Mouse (Mus musculus): ENCODE results near the gene 9430015G10Rik. TPM values are rescaled to one million over a fixed set of nuclear protein-coding genes. Genes with fewer than 3 reads are reported as not detected.

9430015G10Rik gene
- total RNA-seq (2021) = 1 to 10 TPM; 3.3 to 3.6 TPM

DNA sequence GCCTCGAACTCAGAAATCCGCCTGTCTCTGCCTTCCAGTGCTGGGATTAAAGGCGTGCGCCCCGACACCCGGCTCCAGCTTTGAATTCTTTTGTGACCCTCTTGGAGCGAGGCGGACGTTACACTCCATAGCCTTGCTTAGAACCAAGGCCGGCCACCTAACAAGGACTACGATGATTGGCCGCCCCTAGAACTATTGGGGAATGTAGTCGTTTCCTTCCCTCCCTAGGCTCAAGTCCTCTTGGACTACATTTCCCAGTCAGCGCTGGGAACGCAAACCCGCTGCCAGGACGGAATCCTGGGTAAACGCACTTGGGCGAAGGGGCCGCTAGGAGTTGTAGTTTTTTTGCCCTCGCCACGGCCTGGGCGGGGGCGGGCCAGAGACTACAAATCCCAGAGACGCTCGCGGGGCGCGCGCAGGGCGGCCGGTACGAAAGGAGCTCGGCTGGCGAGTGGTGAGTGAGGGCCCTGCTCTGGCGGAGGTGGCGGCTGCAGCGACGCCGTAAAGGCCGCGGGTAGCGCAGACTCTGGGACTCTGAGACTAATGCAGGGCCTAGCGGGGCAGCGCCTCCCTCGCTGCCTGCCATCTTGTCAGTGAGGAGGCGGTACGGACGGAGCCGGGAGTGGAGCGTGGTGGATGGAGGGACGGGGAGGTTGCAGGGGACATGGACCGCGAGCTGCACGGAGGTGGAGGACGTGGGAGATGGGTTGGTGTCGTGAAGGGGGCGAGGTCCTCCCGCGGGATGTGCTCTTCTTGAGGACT, at the start of gene 9430015G10Rik:
Gene 9430015G10Rik (plus strand): TSS at position 413 of the 762 bp plus-strand sequence.
- intact Hi-C loops (cut with DNase I) = loop anchor here (2.0 to 5.0 kb wide), 3 partner anchors 77 to 123 kb away; partner anchors contain the start of genes Agrn and Plekhn1
- peak; percentile 95 for DNase-seq (ENCODE audit: low spot score)

DNA sequence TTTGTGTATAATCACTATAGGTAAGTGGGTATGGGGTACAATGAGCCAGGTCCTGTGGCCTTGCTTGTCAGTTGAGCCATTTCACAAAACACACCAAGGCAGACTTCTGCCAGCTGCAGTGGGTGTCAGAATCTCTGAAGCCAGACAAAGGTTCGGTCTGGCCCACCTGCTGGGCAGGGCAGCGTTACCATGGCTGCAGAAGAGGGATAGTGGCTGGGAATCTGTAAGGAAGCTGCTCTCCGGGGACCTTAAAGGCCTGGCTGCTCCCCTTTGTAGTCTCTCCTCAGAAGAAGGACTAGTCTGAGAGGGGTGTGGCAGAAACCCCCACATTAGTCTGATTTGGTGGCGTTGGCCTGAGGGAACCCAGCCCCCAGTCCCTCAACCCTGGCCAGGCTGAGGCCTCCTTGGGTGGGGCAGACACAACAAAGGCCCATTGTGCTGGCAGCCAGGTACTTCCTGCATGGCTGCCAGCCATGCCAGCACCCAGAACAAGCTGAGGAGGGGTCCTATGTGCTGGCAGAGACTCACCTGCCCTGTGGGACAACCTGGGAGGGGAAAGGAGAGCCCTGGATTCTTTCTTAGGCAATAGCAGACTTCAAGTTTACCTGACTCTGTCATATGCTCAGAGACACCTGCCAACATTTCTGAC, 45.8 kb upstream of the 9430015G10Rik start:
- DNase-seq (ENCODE audit: low spot score) = no peak
- intact Hi-C loops (cut with DNase I) = no loop called here

DNA sequence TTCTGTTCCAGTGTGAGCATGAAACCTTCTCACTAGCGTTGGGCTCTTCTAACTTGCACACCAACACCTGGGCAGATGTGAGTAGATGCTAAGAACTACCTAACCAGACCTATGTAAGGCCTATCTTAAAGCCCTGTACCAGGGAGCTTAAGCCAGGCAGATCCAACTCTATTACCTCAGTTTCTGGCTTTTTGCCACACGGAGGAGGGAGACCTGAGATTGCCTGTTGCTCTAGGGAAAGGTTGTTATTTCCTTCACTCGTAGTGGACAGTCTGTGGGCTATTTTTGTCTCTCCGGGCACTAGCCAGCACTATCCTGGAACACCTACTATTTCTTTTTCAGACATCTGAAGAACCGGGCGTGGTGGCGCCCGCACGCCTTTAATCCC, 45.3 kb upstream of the 9430015G10Rik start:
- no peak for DNase-seq (ENCODE audit: low spot score)
- intact Hi-C loops (cut with DNase I) = no loop called here

DNA sequence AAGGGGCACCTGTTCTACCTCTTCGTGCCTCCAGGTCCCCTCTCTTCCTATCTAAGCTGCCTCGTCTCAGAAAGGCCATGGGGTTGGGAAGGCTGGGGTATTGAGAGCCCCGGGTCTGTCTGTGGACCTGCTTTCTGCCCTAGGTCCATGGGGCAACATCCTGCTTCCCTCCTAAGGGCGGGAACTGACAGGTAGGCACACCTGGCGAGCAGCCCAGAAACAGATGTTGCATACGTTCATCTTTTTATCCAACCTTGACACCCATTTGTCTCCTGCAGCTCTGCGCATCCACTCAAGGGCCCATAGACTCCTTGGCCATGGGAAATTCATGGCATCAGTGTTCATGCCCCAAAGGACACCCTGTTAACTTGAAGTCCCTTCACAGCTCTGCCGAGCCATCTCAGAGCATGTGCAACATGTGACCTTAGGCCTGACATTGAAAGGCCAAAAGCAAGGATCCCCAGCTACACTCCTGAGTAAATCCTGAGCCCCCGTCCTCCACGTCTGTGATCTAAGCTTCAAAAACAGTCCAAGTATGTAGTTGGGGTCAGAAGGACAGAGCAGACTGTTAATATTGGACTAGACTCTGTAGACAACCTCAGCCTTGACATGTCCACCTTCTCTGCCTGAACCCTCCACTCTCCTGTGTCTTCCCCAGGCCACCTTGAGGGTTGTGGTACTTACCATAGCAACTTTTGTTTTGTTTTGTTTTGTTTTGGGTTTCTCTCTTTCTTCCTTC, 44.5 kb upstream of the 9430015G10Rik start:
- intact Hi-C loops (cut with DNase I) = no loop called here
- no peak for DNase-seq (ENCODE audit: low spot score)

DNA sequence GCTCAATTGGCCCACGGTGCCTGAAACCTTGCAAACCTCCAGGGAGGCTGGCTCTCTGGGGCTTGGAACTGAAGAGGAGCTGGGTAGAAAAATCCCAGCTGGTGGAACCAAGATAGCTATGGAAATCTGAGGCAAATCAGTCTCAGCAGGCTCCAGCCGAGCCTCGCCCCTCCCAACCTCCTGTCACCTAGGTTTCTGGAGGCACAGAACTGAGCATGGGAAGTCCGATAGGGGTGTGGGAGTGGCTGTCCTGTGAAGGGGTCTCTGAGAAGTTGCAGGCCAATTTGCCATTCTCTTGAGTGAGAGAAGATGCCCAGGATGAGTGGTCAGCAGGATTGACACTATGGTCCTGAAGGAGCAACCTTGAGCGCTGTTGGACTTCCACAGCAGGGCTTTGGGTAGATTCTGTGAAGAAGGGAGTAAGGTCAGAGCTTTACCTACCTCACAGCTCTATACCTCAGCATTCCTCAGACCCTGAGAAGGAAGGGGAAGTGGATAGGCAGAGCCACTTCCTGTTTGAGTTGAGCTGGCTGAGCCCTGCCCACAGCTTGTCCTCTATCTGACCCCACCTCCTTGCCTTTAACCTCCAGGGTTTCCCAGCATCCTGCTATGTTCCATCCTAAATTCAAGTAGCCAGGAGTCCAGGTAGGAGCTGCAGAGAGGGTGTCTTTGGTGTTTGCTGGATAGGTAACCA, 42.4 kb upstream of the 9430015G10Rik start:
- intact Hi-C loops (cut with DNase I) = no loop called here
- DNase-seq (ENCODE audit: low spot score) = no peak

DNA sequence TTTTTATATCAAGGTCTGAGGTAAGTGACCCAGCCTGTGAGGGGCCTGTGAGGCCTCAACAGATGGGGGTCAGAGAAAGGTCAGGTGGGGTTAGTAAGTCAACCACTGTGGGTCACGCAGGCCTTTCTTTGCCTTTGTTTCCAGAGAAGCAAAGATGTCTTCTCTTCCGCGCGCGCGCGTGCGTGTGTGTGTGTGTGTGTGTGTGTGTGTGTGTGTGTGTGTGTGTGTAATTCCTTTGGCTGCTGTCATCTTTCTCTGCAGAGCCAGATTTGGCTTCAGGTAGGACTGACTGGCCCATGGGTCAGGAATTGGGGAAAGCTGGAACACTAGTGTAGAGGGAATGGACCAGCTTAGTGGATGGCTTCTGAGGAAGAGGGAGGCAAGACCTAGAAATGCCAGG, 40.1 kb upstream of the 9430015G10Rik start:
- no peak for DNase-seq (ENCODE audit: low spot score)
- intact Hi-C loops (cut with DNase I) = no loop called here

DNA sequence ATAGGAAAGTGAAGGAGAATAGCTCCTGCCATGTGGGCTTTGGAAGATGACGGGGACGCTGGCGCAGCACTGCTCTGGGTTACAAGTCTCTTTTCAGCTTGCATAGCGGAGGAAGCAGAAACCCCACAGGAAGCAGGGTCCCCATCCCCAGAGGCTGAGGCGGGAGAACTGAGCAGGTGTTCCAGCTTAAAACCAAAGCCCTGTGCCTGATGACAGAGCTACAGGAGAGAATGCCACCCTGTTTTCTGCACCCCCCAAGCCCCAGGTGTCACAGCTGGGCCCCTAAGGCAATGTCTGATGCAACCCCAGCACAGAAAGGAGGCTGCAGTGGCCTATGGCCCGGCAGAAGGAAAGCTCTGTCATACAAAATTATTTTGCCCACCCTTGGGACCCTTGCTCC, 39.5 kb upstream of the 9430015G10Rik start:
- DNase-seq (ENCODE audit: low spot score) = no peak
- intact Hi-C loops (cut with DNase I) = no loop called here

DNA sequence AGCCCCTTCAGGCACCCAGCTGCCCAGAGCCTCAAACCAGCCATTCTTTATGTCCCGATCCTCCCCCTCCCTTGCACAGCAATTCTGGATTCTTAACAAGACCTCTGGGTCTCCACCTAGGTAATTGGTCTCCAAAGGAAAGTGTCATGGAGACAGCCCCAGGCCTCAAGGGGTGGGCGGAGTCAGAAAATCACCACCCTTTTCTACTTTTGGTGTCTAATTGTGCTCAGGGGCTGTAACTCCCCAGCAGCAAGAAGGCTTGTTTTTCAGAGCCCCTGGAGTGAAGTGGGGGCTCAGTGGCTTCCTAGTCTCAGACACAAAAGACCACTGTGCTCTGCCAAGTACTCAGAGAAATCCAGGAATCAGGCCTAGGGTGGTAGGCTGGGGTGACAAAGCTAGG, 39.1 kb upstream of the 9430015G10Rik start:
- intact Hi-C loops (cut with DNase I) = no loop called here
- DNase-seq (ENCODE audit: low spot score) = no peak

DNA sequence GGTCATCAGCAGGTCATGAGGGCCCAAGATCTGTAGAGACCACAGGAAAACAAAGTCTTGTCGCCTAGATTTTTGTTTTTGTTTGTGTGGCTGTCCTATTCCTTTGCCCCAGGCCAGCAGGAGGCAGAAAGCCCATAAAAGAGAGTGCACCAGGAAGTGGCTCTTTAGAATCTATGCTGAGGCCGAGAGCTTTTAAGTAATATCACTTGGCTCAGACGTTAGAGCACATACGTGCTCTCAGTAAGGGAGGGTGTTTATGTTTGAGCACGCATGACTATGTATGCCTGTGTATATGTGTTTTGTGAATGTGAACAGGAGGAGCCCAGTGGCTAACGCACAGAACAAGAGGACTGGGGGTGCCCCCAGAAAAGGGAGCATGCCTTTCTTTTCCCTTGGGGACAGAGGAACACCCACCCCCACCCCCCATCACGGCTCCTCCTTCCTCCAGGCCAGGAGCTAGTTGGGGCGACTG, 32.8 kb upstream of the 9430015G10Rik start:
- intact Hi-C loops (cut with DNase I) = no loop called here
- DNase-seq (ENCODE audit: low spot score) = no peak

DNA sequence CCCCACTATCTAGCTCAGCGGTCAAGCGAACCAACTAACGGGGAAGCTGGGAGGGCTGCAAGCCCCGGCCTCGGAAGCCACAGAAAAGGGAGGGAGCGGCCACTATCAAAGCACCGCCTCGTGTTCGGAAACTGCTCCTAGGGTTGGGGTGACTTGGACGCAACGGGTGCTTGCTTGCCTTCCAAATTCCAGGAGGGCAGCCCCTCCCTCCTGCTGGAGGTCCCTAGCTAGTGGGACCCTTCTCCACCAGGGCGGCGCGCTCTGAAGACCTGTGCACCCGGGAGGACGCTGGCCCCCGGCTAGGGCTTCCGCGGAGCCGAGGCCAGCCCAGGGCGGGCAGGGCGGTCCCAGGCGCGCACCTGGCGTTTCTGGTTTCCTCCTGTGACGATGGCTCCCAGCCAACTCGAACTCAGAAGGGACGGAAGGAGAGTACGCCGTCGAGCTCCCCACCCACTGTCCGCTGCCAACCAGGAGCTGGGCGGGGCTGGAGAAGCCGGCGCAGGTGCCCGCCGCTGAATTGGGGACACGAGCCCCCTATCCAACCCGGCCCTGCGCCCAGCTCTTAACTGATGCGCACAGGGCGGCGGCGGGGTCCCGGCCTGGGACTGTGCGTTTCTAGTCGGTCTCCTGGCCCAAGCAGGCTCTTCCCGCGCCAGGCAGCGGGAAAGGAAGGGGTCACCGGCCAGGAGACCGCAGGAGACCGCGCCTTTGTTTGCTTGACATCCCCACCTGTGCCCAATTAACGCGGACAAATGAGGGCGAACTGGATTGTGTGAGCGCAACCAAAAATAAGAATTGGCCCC, 32.1 kb upstream of the 9430015G10Rik start:
- DNase-seq (ENCODE audit: low spot score) = no peak
- intact Hi-C loops (cut with DNase I) = no loop called here

DNA sequence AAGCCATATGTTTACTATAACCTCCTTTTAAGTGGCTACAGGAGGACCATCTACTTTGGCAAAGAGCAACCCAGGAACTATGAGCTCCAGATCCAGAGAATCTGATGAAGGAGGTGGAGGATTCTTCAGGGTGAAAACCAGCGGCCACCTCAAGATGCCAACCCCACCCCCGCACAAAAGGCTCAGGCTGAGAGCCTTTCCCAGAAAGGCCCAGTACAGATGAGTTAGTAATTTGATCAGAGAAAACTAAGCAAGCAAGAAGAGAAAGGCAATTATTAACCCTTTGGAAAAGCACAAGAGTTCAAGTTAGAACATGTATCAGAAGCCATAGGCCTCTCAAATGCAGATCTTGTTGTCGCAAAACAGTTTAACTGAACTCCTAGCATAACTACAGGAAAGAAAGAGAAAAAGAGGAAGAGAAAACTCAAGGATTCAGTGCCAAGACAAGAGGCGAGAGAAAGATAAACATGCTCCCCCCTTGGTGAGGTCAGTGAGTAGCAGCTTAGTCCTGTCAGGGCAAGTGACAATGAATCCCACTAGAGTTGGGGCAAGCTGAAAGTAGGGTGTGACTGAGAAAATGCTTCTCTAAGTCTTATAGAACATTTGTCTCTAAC, 27.1 kb upstream of the 9430015G10Rik start:
- intact Hi-C loops (cut with DNase I) = no loop called here
- no peak for DNase-seq (ENCODE audit: low spot score)

DNA sequence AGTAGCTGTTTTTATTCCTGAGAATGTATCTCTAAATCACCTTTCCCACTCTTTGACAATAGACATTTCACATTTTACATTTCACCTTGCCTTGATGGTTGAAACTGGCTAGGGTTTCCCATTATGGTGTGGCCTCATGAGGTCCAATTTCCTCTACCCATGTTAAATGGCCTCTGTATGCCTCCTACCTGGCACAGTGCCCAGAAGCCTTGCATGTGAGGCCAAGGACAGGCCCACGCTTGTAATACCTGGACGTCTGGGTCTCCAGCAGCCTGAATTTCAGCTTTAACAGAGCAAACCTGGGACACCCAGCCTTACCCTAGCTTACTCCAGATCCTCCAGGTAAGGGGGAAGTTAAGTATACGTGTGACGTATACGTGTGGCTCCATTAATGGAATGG, 26.4 kb upstream of the 9430015G10Rik start:
- DNase-seq (ENCODE audit: low spot score) = no peak
- intact Hi-C loops (cut with DNase I) = no loop called here

DNA sequence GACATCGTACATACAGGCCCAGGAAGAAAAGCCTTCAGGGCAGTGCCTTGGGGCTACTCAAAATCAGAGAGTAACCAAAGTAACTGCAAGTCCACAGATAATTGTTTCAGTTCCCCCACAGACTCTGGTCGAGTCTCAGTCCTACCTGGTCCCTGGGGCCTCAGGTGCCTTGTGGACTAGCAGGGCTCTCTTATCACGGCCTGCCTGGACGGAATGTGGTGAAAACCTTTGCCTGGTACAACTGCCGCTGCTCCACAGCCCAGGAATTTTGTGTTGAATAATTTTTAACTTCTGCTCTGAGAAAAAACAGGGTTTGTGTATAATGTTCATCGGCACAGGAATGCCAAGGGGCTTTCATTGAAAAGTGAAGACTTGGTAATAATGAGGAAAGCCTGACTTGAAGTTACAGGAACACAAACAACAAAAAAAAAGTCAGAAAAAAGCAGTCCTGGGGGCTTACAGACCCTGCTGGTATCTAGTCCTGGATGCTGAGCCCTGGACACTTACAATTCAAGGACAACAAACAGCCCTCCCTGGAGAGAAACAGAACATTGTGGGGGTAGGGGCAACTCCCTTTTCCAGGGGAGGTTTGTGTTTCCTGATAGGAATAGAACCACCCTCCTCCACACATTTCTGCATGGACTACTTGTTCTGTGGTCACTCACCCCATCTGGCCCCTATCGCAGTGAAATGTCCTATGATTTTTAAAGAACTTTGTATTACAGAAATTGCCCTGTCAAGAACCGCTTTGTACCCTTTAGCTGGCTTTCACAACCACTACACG, 25.5 kb upstream of the 9430015G10Rik start:
- intact Hi-C loops (cut with DNase I) = no loop called here
- DNase-seq (ENCODE audit: low spot score) = no peak

DNA sequence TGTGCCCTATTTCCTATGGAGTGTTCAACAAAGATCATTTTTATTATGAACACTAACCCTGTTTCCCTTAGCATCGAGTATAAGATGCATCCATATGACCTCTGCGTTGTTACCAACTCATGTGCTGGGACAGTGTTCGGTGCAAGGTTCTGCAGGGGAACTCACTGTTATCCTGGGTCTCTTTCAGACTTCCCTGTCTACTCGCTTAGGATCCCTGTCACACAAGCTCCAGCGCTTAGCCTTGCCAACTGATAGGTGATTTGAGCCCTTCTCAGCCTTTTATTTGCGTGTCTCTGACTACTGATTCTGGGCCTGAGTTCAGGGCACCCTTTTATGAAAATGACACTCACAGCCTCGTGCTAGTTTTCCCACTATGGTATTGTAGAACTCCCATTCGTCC, 24.5 kb upstream of the 9430015G10Rik start:
- DNase-seq (ENCODE audit: low spot score) = no peak
- intact Hi-C loops (cut with DNase I) = no loop called here

DNA sequence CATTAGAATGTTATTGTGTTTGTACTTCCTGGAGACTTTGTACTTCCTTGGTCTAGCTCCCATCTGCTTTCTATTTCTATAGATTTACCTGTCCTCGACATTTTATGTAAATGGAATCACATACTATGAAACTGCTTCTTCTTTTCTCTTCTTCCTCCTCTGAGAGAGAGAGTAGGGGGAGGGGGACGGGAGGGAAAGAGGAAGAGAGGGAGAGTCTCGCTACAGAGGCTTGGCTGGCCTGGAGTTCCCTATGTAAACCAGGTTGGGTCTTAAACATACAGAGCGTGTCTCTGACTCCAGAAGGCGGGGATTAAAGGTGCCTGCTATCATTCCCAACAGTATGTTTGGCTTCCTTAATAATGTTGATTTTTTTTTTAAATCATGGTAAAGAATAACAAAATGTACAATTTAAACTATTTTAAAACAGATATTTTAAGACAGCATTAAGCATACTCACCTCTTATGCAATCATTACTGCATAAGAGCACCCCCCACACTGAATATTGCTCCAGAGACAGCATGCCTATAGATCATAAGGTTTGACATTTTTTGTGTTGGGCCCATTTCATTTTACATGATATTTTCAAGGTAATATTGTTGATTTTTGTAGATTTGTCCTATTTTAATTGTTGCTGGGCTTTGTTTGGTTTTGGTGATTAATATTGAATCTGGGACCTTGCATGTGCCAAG, 22.2 kb upstream of the 9430015G10Rik start:
- intact Hi-C loops (cut with DNase I) = no loop called here

DNA sequence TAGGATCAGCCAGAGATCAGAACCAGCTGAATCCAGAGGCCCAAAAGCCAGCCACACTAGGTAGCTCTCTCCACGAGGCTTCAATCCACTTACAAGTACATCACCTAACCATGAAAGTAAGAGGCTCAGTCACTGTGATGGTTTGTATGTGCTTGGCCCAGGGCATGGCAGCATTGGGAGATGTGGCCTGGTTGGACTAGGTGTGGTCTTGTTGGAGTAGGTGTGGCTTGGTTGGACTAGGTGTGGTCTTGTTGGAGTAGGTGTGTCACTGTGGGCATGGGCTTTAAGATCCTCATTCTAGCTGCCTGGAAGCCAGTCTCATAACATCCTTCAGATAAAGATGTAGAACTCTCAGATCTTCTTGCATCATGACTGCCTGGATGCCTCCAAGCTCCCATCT, 18.5 kb upstream of the 9430015G10Rik start:
- intact Hi-C loops (cut with DNase I) = no loop called here
- no peak for DNase-seq (ENCODE audit: low spot score)

More for the DNA sequence above, 22.2 kb upstream of the 9430015G10Rik start:
- DNase-seq (ENCODE audit: low spot score) = no peak

DNA sequence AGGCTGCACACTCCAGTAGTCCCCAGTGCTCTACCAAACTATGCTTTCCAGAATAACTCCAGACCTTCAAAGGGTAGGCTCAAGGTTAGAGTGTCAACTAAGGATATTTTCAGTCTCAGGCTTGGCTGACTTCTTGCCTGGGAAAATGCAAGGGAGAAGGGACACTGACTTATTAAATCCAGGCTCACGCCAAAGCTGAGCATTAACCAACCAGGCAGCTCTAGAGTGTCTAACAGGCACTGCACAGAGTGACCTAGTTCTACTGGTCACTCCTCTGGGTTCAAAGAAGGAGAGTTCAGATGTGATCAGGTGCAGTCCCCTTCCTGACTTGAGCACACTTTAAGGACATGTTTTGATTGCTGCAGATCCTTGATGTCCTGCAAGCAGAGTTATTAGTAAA, 17.0 kb upstream of the 9430015G10Rik start:
- intact Hi-C loops (cut with DNase I) = no loop called here
- DNase-seq (ENCODE audit: low spot score) = no peak

DNA sequence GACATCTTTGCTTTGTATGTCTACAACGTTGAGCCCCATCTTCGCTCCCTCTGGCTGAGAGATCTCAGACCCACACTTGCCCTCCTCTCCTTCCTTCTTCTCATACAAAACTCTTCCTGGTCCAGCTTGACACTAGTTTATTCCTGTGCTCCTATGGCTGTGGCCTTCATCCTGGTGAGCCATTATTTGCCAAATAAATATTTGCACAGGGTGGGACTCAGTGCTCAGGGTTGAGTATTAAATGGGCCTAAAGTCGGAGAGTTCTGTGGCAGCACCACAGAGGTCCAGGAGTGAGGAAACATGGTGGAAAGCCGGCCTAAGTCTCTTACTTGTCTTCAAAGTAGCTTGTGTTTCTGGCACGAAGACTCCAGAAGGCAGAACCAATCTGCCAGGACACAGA, 16.0 kb upstream of the 9430015G10Rik start:
- intact Hi-C loops (cut with DNase I) = no loop called here
- DNase-seq (ENCODE audit: low spot score) = no peak
